ENCODE assay signal across 19 mouse cellular contexts in genomic region chr19:25906721-25907120, GRCm38 (mm10).
"Had no signal": no experiment of that assay in that cellular context is flagged by ENCODE, and none has a peak within 500 bp of the region (broad histone marks: within the 10 kb centered on the region; RNA-seq: fewer than 3 reads in every experiment).

No protein-coding gene starts in this region.

- H3K4me3 ChIP-seq: layer of hippocampus, adult 2 months; limb, embryonic 10.5 days; limb, embryonic 13.5 days; liver, embryonic 12.5 days; liver, embryonic 15.5 days; lung, embryonic 15.5 days; megakaryocyte, embryonic 14.5 days; midbrain, embryonic 10.5 days; midbrain, embryonic 13.5 days had no signal

- H3K27me3 ChIP-seq: limb, embryonic 13.5 days; liver, embryonic 12.5 days; liver, embryonic 15.5 days; lung, embryonic 15.5 days; megakaryocyte, embryonic 14.5 days; midbrain, embryonic 13.5 days had no signal

- DNase-seq: kidney, postnatal 25 days; layer of hippocampus, adult 9-11 months; liver; lung, adult 18-20 months; lung, postnatal 10 days; lung, postnatal 36 days; thymus, adult 2 months; thymus, postnatal 14 days had no signal

- H3K36me3 ChIP-seq: limb, embryonic 10.5 days; limb, embryonic 13.5 days; liver, embryonic 12.5 days; liver, embryonic 15.5 days; lung, embryonic 15.5 days; midbrain, embryonic 10.5 days; midbrain, embryonic 13.5 days had no signal

- H3K9me3 ChIP-seq: limb, embryonic 10.5 days; limb, embryonic 13.5 days; liver, embryonic 12.5 days; liver, embryonic 15.5 days; lung, embryonic 15.5 days; midbrain, embryonic 10.5 days; midbrain, embryonic 13.5 days had no signal

- H3K4me1 ChIP-seq: limb, embryonic 10.5 days; liver, embryonic 12.5 days; liver, embryonic 15.5 days; lung, embryonic 15.5 days; megakaryocyte, embryonic 14.5 days; midbrain, embryonic 10.5 days; midbrain, embryonic 13.5 days had no signal

- H3K27ac ChIP-seq: kidney, postnatal 0 days; layer of hippocampus, adult 2 months; limb, embryonic 10.5 days; limb, embryonic 13.5 days; liver, embryonic 12.5 days; liver, embryonic 15.5 days; lung, embryonic 15.5 days; midbrain, embryonic 10.5 days; midbrain, embryonic 13.5 days; stomach, postnatal 0 days had no signal
